Mouse (Mus musculus): ENCODE measurements around the gene Spag17. TPM values are rescaled to one million over a fixed set of nuclear protein-coding genes. Genes with fewer than 3 reads are reported as not detected.
"Not testable (repeated sequence)": the region's sequence is repeated elsewhere in the genome, so short reads cannot be mapped to it uniquely, and the experiment has no call there.

Gene Spag17
- total RNA-seq (2021): not detected
- long read RNA-seq, experiment 1: 0 reads
- long read RNA-seq, experiment 2: 0 reads

DNA sequence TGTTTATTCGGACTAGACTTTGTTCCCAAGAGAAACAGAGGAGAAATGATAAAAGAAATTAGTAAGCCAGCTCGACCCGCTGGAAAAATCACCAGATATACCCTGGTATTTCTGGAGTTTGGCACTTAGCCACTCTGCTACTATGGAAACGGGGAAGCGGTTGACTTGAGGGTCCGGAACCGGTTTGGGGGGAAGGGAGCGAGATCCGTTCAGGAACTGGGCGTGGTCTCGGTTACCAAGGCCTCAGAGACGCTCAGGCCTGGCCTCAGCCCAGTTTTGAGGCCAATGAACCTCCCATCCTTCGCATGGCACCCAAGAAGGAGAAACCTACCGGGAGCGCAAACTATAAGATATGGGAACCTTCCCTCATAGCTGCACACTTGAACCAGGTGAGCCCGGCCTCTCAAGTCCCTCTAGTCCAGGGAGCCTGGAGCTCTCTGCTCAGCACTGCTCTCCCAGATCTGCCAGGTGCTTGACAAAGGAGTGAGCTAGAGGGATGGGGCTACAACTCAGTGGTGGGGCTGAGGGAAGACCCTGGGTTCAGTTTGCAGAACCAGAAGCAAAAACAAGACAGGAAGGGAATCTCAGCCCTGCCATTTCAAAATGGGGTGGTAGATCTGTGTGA lies at the start of gene Spag17:
Spag17 (plus strand) TSS at position 220 of the 625 bp plus-strand sequence.
- peak; percentile 6 to 10 for DNase-seq

DNA sequence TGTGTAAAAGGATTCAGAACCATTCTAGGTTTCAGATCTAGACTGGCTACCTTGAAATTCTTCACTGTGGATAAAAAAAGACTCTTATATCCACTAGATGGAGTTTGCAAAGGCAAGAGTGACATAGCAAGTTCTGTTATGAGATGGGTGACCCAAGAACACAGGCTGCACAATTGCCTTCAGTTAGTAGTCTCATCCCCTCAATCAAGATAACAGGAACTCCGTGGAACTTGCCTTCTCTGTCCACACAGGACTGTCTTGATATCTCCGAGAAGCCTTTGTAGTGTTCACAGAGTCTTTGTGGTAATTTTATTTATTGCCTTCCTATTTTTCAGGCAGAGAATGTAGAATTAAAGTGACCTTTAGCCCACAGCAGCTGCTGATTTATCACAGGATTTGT lies 42.9 kb upstream of the Spag17 start:
- no peak for DNase-seq

DNA sequence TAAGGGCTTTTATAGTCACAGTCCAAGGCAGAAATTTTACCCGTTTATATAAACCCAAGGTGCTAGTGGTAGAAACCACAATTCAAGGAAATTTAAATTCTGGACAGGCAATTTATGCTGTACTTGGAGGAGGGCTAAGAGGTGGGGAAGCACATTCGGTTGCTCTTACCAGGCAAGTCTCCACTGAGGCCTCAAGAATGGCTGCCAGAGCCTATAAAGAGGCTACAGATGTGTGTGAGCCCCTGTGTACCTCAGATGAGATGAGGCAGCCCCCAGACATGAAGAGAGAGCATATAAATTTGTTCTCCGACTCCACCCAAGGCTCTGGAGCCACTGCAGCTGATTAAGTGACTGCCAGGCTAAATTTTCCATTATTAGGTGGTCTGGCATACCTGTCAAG lies 42.4 kb upstream of the Spag17 start:
- no peak for DNase-seq

DNA sequence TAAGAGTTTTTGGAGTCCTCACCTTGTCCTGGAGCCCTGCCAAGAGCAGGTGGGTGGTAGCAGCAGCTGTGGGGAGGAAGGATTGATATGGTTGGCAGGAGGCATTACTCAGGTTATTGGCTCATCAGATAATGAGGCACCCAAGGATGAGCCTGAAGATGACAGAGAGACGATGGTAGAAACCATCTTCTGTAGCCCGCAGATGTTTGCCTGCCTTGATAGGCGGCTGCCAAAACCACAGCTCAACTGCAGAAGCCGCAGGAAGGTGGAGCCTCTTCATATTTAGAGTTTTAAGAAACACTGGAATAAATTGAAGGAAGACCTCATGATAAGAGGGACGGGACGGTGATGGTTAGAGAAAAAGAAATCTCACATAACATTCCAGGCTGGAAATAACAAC lies 42.0 kb upstream of the Spag17 start:
- no peak for DNase-seq

DNA sequence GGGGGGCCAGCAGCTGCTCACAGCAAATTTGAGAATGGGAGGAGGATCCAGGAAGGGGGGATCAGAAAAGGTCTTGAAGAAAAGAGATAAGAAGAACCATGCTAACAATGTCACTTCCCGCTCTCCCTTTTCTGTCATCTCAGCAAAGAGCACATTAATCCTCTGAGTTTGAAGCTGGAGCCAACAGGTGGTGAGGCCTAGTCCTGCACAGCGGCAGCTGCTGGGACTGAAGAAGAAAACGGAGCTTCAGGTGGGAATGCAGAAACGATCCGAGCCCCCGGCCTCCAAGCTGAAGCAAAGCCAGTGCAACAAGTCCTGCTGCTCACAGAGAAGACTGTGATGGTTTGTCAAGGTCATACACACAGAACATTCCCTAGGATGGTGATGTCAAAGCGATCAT lies 34.3 kb upstream of the Spag17 start:
- DNase-seq: no peak

DNA sequence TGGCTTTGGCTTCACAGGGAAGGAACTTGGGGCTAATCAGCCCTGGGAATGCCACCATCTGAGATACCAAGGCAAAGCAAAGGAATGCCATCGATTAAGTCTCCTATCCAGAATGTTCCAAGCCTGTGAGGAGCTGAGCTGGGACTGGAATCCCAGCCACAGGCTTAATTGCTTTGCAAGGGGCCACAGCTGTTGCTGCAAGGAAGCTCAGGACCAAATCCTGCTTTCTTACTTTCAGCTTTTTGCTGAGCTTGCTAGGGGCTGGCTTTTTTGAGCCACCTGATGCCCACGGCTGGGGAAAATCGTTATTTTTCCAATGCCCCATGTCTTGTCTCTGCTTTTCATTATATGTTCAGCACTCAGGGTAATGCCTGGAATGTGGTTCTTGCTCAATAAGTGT lies 30.6 kb upstream of the Spag17 start:
- no peak for DNase-seq

DNA sequence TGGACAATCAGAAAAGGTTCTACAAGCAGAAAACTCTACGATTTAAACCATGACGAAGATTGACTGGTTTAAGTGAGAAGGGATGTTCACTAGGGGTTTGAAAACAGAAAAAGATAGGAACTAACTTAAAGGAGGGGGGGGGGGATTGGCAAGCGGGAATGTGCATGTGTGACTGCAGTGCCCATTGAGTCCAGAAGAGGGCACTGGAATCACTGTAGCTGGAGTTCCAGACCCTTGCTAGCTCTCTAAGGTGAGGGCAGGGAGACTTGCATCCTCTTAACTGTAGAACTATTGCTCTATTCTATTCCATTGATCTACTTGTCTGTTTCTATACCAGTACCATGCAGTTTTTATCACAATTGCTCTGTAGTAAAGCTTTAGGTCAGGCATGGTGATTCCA lies 26.3 kb upstream of the Spag17 start:
- no peak for DNase-seq

DNA sequence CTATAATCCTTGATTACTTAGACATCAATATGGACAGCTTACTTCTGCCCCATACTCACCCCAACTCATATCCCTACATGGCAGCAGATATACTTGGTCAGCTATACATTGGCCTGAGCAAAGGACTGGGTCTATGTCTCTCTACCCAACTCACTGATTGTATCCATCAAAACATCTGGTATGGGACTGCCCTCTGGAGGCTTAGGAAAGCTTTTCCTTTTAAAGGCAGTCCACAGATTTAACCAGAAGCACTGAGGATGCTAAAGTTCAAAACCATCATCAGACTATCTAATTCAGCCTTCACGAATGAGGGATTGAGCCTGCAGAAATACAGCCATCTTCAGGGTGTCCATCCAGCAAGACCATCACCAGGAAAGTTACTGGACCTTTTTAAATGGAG lies 20.5 kb upstream of the Spag17 start:
- DNase-seq: no peak

DNA sequence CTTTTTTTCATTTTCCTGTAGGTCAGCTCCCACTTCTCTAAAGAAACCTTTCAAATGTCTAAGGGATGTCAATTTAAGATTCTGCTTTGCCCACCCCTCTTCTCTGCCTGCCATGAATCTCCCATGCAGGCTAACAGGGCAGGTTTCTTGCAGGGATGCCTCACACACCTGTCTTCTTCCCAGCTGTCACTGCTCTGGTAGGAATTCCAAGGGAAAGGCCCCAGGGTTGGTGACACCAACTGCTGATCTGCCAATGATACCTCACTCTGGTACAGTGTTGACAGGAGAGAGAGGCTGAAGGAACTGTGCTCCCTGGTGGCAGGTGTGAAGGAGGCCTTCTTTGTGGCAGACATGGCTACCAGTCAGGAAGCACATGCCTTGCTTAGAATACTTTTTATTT lies 10.1 kb upstream of the Spag17 start:
- DNase-seq: no peak

DNA sequence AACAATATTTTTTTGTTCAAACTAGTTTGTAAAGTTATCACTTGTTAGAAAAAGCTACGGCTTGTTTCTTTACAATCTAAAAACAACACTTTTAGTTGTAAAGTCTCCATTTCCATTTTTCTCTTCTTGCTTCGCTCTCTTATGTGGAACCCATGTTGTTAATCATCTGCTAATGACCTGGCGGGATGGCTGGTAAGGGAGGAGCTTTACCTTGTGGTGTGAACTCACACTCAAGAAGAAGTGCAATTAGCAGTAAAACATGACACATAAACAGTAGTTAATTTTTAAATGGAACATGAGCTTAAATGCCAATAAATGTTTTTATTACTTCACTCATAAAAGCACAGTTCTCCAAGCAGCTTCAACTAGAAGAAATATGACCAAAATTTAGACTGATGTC lies 3.7 kb upstream of the Spag17 start:
- DNase-seq: no peak

DNA sequence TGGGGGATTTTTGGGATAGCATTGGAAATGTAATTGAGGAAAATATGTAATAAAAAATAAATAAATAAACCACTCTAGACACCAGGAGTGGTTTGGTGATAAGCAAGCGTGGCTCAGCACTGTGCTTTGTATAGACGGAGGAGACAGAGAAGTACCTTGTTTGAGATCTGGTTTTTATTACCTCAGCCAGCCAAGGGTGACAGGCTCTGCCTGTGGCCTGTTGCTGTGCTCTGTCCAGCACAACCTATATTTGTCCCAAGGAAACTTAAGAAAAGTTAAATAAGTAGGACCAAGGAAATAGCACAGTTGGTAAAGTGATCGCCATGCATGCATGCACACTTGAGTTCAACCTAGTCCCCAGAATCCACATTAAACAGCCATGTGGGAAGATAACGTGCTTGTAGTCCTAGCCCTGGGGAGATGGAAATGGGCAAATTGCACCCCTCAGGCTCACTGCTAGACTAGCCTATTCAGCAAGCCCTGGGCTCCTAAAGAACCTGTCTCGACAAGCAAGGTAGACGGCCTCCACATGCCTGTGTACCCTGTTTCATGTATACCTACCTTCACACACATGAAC lies 1.1 kb upstream of the Spag17 start:
- DNase-seq: no peak

DNA sequence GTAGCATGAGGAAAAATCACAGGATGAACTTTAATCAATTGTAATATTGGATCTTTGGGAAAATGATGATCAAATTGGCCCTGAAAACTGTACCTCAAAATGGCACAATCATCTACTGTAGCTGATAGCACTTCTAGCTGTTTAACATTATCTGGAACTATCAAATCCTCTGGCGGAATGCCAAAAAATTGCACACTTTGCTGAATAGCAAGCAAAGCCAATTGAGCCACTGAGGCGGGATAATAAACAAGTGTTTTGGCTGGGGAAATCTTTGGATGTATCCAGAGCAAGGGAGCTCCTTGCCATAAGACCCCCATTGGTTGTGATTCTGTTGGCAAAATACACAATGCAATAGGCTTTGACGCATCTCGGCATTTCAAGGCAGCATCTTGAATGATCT lies 9.5 kb downstream of the Spag17 start:
- DNase-seq: not testable (repeated sequence)

DNA sequence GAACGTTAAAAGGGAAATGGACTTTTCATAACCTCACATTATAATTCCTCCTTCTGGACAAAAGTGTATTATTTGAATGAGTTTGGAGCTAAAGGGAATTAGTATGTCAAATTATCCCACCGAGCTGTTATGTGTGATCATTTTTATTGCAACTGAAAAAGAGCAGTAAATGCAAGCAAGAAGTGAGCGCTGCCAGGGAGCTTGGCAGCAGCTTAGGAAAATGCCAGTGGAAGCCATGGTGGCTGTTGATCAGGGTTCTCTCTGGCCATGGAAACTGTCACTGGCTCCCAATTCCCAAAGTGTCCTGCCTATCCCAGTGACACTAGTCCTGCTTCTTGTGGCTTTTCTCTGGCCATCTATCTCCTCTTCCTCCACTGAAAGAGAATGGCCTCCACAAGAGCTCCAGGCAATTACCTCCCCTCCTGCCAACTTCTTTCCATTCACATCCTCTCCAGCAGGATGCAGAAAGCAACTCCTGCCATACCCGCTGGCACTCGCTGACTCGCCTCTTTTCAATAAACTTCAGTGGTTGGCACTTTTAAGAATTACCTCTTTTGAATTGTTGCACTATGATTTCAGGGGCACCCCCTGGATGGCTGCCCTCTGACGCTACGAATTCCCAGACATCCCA lies 28.7 kb downstream of the Spag17 start:
- DNase-seq: no peak

DNA sequence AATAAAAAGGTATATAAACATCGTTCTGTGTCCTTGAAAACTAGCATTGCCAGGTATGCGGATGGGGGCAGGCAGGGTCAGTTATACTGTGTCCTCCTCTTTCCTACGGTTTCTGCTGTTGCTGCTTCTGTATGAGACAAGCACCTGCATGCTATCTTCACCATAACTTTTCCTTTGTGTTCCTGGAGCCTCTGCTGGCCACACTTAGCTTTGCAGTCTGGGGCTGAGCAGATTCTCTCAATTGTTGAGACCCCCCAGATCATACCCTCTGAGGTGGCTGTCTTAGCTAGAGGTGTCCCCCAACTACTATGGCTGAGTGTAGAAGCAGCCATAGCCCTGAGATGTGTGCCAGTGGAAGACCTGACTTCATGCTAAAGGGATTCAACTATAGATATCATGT lies 37.7 kb downstream of the Spag17 start:
- DNase-seq: no peak

DNA sequence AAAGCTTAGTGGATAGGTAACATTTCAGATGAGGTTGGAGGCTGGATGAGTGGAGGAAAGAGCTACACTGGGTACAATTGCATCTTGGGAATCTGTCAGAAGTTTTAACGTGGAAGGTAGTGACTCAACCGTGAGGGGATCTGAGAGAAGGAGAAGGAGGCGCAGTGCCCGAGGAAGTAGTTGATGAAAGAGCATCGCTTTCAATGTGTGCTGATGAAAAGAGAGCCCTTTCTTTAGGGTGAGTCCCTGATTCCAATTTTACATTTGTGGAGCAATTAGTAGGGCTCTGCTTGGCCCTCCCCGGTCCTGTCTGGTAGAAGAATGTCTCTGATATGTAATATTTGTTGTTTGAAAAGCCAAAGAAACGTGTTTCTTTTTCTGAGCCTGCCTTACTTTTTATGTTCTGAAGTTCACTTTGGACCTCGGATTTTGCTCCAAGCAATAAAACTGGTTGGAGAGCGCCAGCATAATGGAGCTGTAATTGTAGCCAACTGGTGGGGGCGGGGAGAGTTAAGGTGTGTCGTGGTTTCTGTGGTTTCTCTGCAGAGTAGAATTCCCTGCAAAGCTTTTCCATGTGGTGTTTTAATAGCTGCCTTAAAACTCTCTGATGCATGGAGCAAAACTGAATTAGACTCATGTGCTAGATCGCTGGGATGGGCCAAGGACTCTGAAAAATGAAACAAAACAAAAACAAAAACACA lies 45.9 kb downstream of the Spag17 start:
- DNase-seq: no peak

DNA sequence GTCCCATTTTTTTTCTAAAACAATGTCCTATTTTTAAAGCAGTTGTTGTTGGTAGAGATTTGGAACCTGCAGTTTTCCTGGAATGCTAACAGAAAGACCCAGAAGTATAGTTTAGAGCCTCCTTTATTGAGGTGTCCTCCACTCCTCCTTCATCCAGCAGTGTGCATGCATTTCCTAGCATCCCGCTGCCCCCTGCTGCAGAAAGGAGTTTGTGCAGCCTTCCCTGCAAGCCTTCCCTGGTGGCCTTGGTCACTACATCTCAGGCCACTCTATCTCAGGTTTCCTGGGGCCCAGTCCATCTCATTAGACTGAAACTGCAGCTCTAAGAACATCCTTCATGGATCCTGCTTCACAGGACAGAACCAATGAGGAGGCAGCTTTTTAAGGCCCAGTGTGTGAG lies 51.0 kb downstream of the Spag17 start:
- peak; percentile 22 for DNase-seq

DNA sequence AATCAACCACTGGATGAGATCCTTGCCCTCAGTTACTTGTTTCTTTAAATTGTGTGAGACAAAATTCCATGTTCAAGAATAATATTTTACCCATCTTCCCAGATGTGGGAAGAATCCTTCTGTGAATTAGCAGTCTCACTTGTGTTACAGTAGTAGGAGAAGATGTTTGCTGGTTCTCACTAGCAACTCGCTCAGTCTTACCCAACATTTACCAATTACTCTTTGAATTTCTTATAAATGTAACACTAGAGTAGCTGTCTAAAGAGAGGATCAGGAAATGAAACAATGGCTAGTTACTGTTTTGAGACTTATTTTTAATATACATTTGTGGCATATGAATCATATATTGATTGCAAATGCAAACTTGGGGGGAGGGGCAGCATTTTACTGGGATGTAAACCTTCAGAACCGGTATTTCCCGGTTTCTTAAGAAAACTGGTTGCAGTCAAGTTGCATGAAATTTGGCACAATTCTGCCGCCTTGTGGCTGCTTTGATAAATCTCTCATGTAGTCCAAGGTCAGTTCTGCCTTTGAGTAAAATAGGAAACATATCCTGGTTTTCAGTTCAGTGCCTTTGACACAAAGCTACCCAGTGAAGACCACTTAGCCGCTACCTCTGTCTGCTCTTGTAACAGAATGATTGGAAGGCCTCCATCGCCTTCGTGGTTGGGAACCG lies 53.5 kb downstream of the Spag17 start:
- DNase-seq: peak; percentile 41 to 55

DNA sequence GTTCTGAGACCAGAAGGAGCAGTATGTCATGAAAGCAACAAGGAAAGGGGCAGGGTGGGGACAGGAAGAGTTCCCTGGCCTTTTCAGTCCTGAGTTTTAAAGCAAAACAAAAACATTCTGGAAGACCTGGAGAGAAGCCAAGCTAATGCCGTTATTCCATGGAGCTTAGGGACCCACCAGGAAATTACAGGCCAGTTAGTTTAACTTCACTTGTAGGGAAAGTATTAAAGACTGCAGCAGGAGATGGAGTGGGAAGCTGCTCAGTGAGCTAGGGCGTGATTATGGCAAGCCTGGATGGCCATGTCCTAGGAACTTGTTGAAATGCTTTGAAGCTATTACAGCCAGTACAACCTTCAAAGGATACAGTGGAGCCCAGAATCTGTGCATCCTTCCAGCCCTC lies 60.0 kb downstream of the Spag17 start:
- DNase-seq: no peak

DNA sequence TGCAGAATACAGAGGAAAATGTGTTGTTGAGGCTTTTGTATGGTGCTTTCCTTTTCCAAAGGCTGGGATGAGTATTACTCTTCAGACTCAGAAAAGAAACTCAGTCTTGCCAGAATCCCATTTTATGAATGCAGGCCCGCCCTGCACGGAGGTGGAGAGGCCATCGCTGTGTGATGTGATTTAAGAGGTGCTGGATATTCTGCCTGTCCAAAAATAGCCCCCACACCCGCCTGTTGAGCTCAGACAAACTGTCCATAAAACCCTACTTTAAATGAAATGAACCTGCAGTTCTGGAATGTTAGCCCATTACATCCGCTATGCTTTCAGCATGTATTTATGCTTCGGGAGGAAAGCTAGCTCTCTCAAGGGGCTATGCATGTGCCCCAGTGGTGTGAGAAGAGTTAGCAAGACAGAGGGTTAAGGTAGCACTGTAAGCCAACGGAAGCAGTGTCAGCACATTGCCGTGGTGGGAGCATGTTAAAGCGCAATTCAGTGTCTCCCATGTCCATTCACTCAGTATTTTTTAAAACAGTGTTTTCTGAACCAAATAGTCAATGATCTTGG lies 68.9 kb downstream of the Spag17 start:
- no peak for DNase-seq

DNA sequence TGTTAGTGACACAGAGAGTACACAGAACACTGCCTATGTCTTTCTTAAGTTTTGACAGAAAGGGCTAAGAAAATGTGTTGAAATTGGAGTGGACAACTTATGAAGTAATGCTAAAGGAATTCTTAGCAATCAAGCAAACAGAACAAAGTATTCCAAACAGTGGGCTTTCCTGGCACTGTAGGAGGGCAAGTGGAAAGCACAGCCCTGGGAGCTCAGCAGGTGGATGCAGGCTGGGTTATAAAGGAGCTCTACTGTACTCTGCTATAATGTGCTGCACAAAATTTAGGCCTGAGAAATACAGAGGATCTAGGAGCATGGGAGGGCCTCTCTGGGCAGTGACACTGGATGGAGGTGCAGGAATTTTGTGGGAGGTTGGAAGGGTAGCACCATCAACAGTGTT lies 71.3 kb downstream of the Spag17 start:
- DNase-seq: no peak

DNA sequence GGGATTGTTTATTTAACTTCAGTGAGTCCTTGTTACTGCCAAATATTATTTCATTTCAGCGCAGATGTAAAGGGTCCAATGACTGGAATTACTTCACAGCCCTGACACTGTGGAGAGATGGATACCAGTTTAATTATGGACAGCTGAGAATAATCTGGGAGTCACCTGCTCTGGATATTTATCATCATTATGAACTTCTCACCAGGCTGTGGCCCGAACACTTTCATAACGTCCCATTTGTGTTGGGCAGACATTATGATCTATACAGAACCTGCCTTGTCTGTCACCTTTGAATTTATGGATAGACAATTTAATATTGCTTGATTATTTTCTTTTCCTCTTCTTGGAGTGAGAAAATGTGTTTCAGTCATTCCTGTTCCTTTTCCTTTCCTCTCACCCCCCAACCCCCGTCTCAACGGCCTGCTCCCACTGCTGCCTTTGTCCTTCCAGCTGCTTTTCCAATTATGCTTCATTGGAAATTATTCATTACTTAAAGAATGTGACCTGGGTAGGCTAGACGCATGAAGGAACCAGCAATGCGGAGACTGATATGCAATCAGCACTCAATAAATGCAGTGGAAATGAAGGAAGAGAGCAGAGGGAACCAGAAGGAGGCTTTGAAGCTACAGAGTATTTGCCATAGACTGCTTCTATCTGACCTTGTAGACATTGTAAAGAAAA lies 74.7 kb downstream of the Spag17 start:
- no peak for DNase-seq

DNA sequence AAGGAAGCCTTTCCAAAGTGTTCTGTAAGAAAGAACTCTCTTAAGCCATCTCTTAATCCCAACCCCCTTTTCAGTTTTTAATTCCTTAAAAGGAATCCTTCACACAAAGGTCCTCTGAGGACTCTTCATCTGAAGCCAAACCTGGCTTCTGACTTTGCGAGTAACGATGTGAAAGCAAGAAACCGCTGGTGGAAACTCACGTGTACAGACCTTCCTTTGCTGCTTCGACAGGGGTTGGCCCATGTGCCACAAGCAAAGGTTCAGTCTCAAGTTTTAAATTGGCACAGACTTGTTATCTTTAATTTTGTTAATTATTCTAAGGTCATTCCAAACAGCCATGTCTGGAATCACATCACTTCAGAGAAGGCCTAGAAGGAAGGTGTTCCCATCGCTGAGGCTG lies 79.1 kb downstream of the Spag17 start:
- DNase-seq: no peak
